Mouse (Mus musculus) forebrain, embryonic 15.5 days (tissue): ENCODE data around the gene Dot1l. TPM values are rescaled to one million over a fixed set of nuclear protein-coding genes. Genes with fewer than 3 reads are reported as not detected.
A peak's percentile ranks its signal among the peaks of the same experiment; 100 is the strongest.

Experiments
- ATAC-seq: fragments of 200-750 bp; cut with Nextera tagmentation; replicated peaks from 2 replicates; pipeline ENCODE4 v1.8.0; 2017; ENCODE audit warnings: mild to moderate bottlenecking, moderate TSS enrichment, moderate library complexity
- H3K27ac ChIP-seq: fragments of 300-500 bp; sonication (generic); replicated peaks from 2 replicates; pipeline ENCODE4 v1.5.1; 2015; ENCODE audit warnings: mild to moderate bottlenecking, inconsistent platforms
- H3K27me3 ChIP-seq: fragments of 300-500 bp; sonication (generic); 2 replicates; pipeline ENCODE4 v1.6.1; 2015; ENCODE audit warnings: inconsistent platforms
- H3K36me3 ChIP-seq: fragments of 300-500 bp; sonication (generic); 2 replicates; pipeline ENCODE4 v1.6.1; 2015; ENCODE audit warnings: mild to moderate bottlenecking, inconsistent platforms
- H3K4me1 ChIP-seq: fragments of 300-500 bp; sonication (generic); 2 replicates; pipeline ENCODE4 v1.6.1; 2015; ENCODE audit warnings: inconsistent platforms
- H3K4me2 ChIP-seq: fragments of 300-500 bp; sonication (generic); replicated peaks from 2 replicates; pipeline ENCODE4 v1.6.1; 2015; ENCODE audit warnings: mild to moderate bottlenecking, inconsistent platforms
- H3K4me3 ChIP-seq: fragments of 300-500 bp; sonication (generic); 2 replicates; pipeline ENCODE4 v1.5.1; 2015; ENCODE audit warnings: mild to moderate bottlenecking, inconsistent platforms
- H3K9ac ChIP-seq: fragments of 300-500 bp; sonication (generic); replicated peaks from 2 replicates; pipeline ENCODE4 v1.6.1; 2015; ENCODE audit warnings: mild to moderate bottlenecking, inconsistent platforms
- H3K9me3 ChIP-seq: fragments of 300-500 bp; sonication (generic); 2 replicates; pipeline ENCODE4 v1.6.1; 2016; ENCODE audit warnings: inconsistent platforms
- WGBS: fragments of 180-500 bp; shearing (Covaris S2); methylation state at CpG from one replicate; pipeline ENCODE4 v1.1.7; 2015; ENCODE audit warnings: mixed read lengths; 5-methylcytosine and 5-hydroxymethylcytosine counted together
- polyA plus RNA-seq: library from polyadenylated mRNA; unstranded; fragments of >200 nt; fragmentation: Nextera tagmentation; extraction: Ambion mirVana; gene quantifications from 2 replicates; pipeline ENCODE4 v1.2.1, GENCODE M21; 2015

Gene Dot1l
- polyA plus RNA-seq, 1 experiment from 2014 or later = 22.0 TPM

DNA sequence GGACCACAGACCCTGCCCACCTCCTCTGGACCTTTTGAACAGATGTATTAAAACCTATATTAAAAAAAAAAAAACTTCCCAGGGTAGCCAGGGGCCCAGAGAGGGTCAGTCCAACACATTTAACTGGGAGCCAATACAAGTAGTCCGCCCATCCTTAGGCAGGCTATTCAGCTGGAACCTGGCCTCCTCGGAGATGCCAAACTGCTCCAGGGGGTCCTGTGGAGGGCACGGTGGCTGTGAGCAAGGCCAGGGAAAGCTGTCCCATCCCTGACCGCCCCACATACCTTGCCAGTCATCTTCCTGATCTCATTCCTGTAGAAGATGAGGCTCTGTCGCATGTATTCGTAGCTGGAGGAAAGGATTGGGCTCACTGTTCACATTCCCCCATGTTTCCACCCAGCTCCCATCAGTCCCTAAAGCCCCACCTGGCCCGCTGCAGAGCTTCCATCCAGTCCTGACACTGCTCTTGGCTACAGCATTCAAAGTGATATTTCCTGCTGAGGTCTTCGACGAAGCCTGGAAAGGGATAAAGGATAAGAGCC is 41.4 kb downstream of the Dot1l start:
- Histone ChIP-seq H3K4me3 (peak overlapping the region; percentile 96; the same call in 1 of the 2 replicates), H3K9me3 (no peaks in the 10 kb centered on the region), H3K9ac (peak overlapping the region; percentile 99), H3K4me2 (peak overlapping the region; percentile 89), H3K36me3 (peaks cover 50% of the 10 kb centered on the region), H3K27me3 (no peaks in the 10 kb centered on the region), H3K27ac (no peak overlapping the region), H3K4me1 (peaks cover 32% of the 10 kb centered on the region)
- ATAC-seq = no peak
- 78% methylated on average over 9 of the region's 9 CpGs for WGBS

DNA sequence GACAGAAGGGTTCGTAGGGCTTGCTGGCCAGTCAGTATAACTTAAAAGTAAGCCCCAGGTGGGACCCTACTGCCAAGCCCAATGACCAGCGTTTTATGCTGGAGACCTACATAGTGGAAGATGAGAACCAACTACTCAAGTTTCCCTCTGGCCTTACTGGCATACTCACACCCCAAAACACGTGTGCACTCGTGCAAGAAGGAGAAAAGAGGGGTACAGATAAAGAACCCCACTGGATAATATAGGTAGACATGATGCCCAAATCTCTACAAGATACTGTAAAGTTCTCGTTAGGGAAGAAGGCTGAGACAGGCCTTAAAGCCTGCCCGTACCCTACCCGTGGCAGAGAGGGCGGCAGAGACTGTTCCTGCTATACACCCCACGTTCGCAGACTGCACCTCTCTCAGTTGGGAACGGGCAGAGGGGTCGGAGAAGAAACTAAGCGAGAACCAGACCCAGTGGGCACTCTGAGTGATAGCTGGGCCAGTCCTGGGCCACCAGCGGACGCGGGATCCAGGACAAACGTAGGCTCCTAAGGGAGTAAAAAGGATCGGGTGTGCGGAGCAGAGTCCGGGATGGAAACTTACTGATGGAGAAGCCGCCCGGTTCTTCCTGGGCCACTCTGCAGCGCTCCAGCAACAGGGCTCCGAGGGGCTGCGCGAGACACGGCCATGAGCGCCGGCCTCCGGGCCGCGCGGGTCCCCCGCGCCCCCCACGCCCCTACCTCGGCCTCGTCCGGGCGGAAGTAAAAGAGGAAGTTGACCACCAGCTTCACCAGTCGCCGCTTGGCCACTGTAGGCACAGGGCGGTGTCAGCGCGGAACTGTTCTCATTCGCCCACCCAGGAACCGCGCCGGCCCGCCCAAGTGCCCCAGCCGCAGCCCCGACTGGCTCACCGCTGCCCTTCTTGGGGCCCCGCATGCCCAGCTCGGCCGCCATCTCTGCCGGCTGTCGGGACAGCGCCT is 42.5 kb downstream of the Dot1l start:
- Histone ChIP-seq H3K36me3 (peaks cover 50% of the 10 kb centered on the region), H3K27ac (peak overlapping the region; percentile 99), H3K9me3 (no peaks in the 10 kb centered on the region), H3K4me1 (peaks cover 32% of the 10 kb centered on the region), H3K9ac (peak overlapping the region; percentile 99), H3K4me2 (peak overlapping the region; percentile 89), H3K4me3 (peak overlapping the region; percentile 96), H3K27me3 (no peaks in the 10 kb centered on the region)
- 2% methylated on average over 58 of the region's 59 CpGs for WGBS
- peak; percentile 74 for ATAC-seq

DNA sequence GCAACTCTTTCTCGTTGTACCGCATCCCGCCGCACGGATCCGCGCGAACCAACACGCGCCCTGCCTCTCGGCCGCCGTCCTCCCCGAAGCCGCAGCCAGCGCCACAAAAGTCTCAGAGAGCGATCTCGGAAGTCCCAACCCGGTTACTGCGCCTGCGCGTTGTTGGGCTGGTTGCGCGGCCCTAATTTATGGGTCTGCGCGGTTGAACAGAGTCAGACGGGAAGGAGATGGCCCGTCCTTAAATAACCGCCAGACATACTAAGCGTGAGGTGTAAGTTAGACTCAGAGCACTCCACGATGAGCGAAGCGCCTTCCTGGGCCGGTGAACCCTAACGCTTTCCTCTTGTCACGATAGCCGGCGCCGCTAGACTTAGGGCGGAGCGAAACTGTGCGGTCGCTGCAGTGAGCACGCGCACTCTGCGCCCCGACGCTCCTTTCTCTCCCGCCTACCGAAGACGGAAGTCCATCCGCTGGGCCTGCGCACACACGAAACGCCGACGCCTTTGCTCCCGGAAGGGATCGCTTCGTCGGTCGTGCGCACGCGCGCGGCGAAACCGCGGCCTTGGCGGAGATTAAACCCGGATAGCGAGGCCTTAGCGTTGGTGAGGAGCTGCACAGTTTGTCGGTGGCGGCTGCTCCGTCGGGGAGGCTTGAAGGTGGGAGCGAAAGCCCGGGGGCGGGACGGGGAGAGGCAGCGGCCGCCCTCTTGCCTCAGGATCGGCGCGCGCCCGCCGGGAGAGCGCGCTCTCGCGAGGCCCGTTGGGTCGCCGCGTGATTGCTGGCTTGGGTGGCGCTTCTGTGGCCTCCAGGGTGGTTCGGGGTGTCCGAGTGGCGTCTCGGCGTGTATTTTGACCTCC is 43.4 kb downstream of the Dot1l start, which contains the start of the genes Sf3a2 and Plekhj1:
TSS of gene Sf3a2 (plus strand) at position 49 of the 857 bp plus-strand sequence.
TSS of gene Plekhj1 (minus strand) at position 477 of the 857 bp plus-strand sequence.
- Histone ChIP-seq H3K9ac (peak within 1 kb of the TSS; percentile 99), H3K9me3 (no peaks in the 10 kb centered on the region), H3K4me1 (peaks cover 32% of the 10 kb centered on the region), H3K4me3 (peak within 1 kb of the TSS; percentile 96), H3K4me2 (peak within 1 kb of the TSS; percentile 89), H3K36me3 (peaks cover 50% of the 10 kb centered on the region), H3K27ac (peak within 1 kb of the TSS; percentile 99), H3K27me3 (no peaks in the 10 kb centered on the region)
- under 1% methylated on average over 104 of the region's 104 CpGs for WGBS
- peak; percentile 95 for ATAC-seq

DNA sequence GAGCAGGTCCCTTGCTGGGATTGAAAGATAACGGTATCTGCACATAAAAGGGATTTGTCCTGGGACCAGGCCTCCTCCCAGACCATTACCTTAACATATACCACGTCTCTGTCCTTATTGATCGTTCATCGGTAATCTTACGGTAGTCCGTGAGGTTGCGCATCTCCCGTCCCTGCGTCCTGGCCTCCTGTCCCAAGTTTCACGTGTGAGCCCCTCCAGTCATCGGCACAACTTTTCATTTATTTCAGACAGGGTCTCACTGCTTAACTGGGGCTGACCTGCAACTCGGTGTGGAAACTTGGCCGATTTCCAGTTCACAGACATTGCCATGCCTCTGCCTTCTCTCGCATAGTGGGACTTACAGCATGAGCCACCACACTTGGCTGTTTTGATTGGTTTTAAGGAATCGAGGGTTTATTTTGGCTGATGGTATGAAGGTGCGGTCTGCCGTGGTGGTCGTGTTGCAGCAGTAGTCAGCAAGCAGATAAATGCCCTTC is 44.1 kb downstream of the Dot1l start:
- H3K36me3 ChIP-seq = peaks cover 52% of the 10 kb centered on the region
- peaks cover 32% of the 10 kb centered on the region for H3K4me1 ChIP-seq
- no peaks in the 10 kb centered on the region for H3K27me3 ChIP-seq
- no peak for ATAC-seq
- 2% methylated on average over 18 of the region's 18 CpGs for WGBS
- no peaks in the 10 kb centered on the region for H3K9me3 ChIP-seq
- H3K4me2 ChIP-seq = peak overlapping the region; percentile 89
- H3K4me3 ChIP-seq = peak overlapping the region; percentile 96
- peak overlapping the region; percentile 99 for H3K27ac ChIP-seq
- H3K9ac ChIP-seq = peak overlapping the region; percentile 99

DNA sequence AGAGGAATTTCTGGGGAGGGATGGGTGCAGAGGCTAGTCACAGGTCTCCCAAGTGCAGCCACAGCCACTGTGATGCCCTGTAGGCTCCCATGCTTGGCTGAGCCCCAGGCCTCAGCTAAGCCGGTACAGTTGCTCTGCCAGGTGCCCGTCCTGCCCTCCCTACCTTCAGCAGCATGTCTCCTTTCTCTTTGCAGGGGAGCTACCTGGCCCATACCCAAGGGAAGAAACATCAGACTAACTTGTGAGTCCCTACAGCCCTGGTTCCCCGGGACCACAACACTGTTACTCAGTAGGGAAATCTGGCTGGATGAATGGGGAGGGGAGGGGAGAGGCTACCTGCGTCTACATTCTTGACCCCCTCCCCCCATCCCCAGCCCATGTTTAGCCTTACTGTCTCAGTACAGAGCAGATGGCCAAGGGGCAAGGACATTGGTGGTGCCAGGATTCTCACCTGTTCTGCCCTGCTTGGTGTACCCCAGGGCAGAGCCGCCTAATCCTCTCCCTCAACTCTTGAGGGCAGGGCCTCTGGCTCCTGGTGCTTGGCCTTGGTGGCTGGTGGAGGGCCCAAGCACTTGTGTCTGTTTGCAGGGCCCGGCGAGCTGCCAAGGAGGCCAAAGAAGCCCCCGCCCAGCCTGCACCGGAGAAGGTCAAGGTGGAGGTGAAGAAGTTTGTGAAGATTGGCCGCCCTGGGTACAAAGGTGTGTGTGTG is 47.4 kb downstream of the Dot1l start:
- no peak for ATAC-seq
- 93% methylated on average over 10 of the region's 10 CpGs for WGBS
- H3K27me3 ChIP-seq = no peaks in the 10 kb centered on the region
- H3K9me3 ChIP-seq = no peaks in the 10 kb centered on the region
- no peak overlapping the region for H3K4me2 ChIP-seq
- no peak overlapping the region for H3K4me3 ChIP-seq
- peaks cover 37% of the 10 kb centered on the region for H3K36me3 ChIP-seq
- H3K4me1 ChIP-seq = peaks cover 29% of the 10 kb centered on the region
- no peak overlapping the region for H3K27ac ChIP-seq
- no peak overlapping the region for H3K9ac ChIP-seq

DNA sequence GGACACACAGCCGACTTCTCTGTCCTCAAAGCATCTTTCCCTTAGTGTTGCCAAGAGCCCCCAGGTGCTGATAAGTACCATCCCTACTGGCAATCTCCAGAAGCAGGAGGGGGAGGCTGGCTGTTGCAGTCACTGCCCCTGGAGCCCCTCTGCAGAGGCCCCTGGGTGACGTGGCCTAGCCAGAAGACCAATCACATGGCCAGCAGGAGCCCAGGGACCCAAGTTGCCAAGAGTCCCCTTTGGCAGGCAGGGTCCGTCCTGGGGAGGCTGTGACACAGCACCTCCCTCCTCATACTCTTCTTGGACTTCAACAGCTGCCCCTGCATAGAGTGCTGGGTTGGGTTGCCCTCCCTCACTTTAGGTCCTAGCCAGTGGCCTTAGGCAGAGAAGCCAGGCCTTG is 48.0 kb downstream of the Dot1l start:
- 84% methylated on average over 3 of the region's 3 CpGs for WGBS
- no peak overlapping the region for H3K4me3 ChIP-seq
- no peak overlapping the region for H3K27ac ChIP-seq
- H3K4me1 ChIP-seq = peaks cover 31% of the 10 kb centered on the region
- H3K36me3 ChIP-seq = peaks cover 37% of the 10 kb centered on the region
- peaks cover 3% of the 10 kb centered on the region; the same call in 1 of the 2 replicates for H3K27me3 ChIP-seq
- no peak for ATAC-seq
- H3K4me2 ChIP-seq = no peak overlapping the region
- H3K9ac ChIP-seq = no peak overlapping the region
- H3K9me3 ChIP-seq = no peaks in the 10 kb centered on the region

DNA sequence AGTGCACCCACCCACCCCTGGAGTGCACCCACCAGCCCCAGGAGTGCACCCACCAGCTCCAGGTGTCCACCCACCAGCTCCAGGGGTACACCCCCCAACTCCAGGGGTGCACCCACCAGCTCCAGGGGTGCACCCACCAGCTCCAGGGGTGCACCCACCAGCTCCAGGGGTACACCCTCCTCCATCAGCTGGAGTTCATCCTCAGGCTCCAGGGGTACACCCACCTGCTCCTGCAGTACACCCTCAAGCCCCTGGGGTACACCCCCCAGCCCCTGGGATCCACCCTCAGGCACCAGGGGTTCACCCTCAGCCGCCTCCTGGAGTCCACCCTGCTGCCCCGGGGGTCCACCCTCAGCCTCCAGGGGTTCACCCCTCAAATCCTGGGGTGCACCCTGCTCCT is 49.3 kb downstream of the Dot1l start:
- 100% methylated on average over 2 of the region's 2 CpGs for WGBS
- Histone ChIP-seq H3K27me3 (peaks cover 17% of the 10 kb centered on the region; the same call in 1 of the 2 replicates), H3K36me3 (peaks cover 37% of the 10 kb centered on the region), H3K9me3 (no peaks in the 10 kb centered on the region), H3K4me2 (no peak overlapping the region), H3K4me3 (no peak overlapping the region), H3K9ac (no peak overlapping the region), H3K27ac (no peak overlapping the region), H3K4me1 (peaks cover 38% of the 10 kb centered on the region)
- ATAC-seq = no peak

DNA sequence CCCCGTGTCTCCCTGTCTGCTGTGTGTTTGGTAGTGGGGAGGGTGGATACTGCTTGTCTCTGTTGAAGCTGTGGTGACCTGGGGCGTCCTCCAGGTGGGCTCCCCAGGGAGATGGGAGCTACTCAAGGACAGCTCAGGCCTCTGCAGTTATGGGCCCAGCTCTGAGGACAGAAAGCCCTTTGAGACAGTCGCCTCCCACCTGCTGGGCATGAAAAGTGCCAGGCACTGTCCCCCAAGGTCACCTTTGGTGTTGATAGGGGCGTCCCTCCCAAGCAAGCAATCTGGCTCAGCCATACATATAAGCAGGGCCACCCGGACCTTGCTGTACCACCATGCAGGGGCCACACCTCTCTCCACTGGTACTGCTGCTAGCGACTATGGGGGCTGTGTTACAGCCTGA is 49.9 kb downstream of the Dot1l start, which contains the start of gene Amh:
TSS of gene Amh (plus strand) at position 328 of the 400 bp plus-strand sequence.
- H3K4me3 ChIP-seq = no peak within 1 kb of the TSS
- peaks cover 21% of the 10 kb centered on the region; the same call in 1 of the 2 replicates for H3K27me3 ChIP-seq
- WGBS = 65% methylated on average over 6 of the region's 6 CpGs
- no peak within 1 kb of the TSS for H3K9ac ChIP-seq
- H3K4me2 ChIP-seq = no peak within 1 kb of the TSS
- H3K4me1 ChIP-seq = peaks cover 32% of the 10 kb centered on the region
- no peaks in the 10 kb centered on the region for H3K9me3 ChIP-seq
- H3K36me3 ChIP-seq = peaks cover 37% of the 10 kb centered on the region
- H3K27ac ChIP-seq = no peak within 1 kb of the TSS
- ATAC-seq = no peak

DNA sequence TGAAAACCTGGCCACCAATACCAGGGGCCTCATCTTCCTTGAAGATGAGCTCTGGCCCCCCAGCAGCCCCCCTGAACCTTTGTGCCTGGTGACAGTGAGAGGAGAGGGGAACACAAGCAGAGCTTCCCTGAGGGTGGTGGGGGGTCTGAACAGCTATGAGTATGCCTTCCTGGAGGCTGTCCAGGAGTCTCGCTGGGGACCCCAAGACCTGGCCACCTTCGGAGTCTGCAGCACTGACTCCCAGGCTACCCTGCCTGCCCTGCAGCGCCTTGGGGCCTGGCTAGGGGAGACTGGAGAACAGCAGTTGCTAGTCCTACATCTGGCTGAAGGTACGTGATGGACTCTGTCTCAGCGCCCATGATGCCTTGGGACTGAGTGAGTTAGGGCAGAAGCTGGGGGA is 50.3 kb downstream of the Dot1l start:
- peaks cover 37% of the 10 kb centered on the region for H3K36me3 ChIP-seq
- H3K27me3 ChIP-seq = peaks cover 25% of the 10 kb centered on the region
- H3K4me1 ChIP-seq = peaks cover 28% of the 10 kb centered on the region
- H3K9ac ChIP-seq = no peak overlapping the region
- H3K4me2 ChIP-seq = no peak overlapping the region
- H3K4me3 ChIP-seq = no peak overlapping the region
- H3K27ac ChIP-seq = no peak overlapping the region
- ATAC-seq = no peak
- H3K9me3 ChIP-seq = no peaks in the 10 kb centered on the region
- 73% methylated on average over 5 of the region's 5 CpGs for WGBS

DNA sequence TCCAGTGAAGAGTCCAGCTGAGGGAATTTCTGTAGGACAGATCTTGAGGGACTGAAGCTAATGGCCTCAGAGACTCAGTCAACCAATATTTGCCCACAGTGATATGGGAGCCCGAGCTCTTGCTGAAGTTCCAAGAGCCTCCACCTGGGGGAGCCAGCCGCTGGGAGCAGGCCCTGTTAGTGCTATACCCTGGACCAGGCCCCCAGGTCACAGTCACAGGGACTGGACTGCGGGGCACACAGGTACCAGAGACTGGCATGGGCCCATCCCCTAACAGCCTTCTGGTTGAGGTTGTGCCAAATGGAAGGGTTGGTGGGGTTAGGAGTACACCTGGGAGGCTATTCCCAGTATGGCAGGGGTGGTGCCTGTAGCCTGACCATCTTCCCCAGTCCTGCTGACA is 50.9 kb downstream of the Dot1l start:
- Histone ChIP-seq H3K27me3 (peaks cover 32% of the 10 kb centered on the region), H3K4me2 (no peak overlapping the region), H3K9me3 (no peaks in the 10 kb centered on the region), H3K4me1 (peaks cover 26% of the 10 kb centered on the region), H3K27ac (no peak overlapping the region), H3K36me3 (peaks cover 37% of the 10 kb centered on the region), H3K9ac (no peak overlapping the region), H3K4me3 (no peak overlapping the region)
- 0 out of 2 replicates have a peak, but pooled peaks have one; percentile 6 for ATAC-seq
- 13% methylated on average over 3 of the region's 3 CpGs for WGBS
